Mouse (Mus musculus): ENCODE results near the gene Adgrv1. TPM values are rescaled to one million over a fixed set of nuclear protein-coding genes. Genes with fewer than 3 reads are reported as not detected.

Gene Adgrv1
- polyA plus RNA-seq, 1 experiment from 2014 or later: 35.7 TPM

DNA sequence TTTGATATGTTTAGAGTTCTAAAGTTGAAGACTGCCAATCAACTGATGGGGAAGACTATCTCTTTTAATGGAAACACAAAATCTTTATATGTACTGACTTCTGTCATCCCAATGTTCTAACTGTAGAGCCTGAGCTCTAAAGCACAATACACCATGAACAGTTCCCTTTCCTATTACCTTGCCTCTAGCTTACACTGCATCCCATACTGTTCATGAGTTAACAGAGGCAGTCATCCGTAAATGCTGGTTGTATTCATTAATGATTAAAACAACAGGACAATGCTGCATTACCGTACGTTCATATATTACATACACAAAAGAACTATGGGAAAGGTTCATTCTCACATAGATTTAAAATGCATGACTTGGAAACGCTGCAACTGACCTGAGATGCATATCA, 251.1 kb downstream of the Adgrv1 start:
- no peak for ATAC-seq (ENCODE audit: low FRiP score)

DNA sequence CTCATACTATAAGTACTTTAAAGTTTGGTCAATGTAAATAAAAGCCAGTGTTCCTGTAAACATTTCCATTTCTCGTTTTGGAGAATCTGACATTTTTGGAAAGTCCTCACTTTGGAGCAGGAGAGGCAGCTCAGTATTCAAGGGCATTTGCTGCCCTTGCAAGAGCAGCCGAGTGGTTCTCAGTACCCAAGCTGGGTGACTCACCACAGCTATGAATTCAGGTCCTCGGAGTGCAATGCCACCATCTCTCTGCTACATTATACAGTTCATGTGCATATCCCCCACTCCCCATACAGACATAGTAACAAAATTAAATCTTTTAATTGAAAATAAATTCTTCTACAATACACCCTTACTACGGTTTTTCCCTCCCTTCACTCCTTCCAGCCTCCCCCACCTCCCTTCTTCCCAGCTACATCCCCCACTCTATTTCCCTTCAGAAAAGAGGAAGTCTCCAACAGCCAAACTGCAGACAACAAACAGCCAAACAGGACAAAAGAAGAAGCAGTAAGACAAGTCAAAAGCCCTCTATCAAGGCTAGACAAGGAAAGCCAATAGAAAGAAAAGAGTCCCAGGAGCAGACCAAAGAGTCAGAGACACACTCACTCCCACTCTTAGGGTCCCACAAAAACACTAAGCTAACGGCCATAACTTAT, 262.0 kb downstream of the Adgrv1 start:
- no peak for ATAC-seq (ENCODE audit: low FRiP score)
- Histone ChIP-seq H3K27me3 (no peaks in the 10 kb centered on the region), H3K4me2 (replicated peaks) (no peak overlapping the region), H3K4me3 (no peak overlapping the region), H3K36me3 (peaks cover 4% of the 10 kb centered on the region; the same call in 1 of the 2 replicates), H3K9me3 (replicated peaks) (no peaks in the 10 kb centered on the region), H3K4me1 (no peaks in the 10 kb centered on the region), H3K27ac (no peak overlapping the region), H3K9ac (no peak overlapping the region)
- 87% methylated on average over 5 of the region's 5 CpGs for whole genome bisulfite sequencing

More for the DNA sequence above, 251.1 kb downstream of the Adgrv1 start:
- Histone ChIP-seq H3K4me3 (no peak overlapping the region), H3K9me3 (replicated peaks) (no peaks in the 10 kb centered on the region), H3K27me3 (no peaks in the 10 kb centered on the region), H3K9ac (no peak overlapping the region), H3K4me1 (no peaks in the 10 kb centered on the region), H3K27ac (no peak overlapping the region), H3K4me2 (replicated peaks) (no peak overlapping the region), H3K36me3 (0 out of 2 replicates have a peak, but pooled peaks cover 7% of the 10 kb centered on the region)
- 81% methylated on average over 4 of the region's 4 CpGs for WGBS

DNA sequence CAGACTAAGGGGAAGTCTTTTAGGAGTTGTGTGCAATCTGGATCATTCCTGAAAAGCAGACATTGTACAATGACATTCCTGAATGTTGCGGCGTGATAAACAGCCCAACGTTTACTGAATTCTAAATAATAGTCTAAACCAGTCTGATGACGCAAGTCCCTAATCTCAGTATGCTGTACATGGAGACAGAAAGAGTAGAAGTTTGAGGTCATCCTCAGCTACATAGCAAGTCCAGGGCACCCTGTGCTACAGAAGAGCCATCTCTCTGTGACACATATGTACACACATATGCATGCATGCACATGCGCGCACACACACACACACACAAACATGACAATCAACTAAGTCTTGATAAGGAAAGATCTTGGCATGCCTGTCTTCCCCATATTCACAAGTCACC, 262.8 kb downstream of the Adgrv1 start:
- Histone ChIP-seq H3K4me1 (no peaks in the 10 kb centered on the region), H3K36me3 (peaks cover 4% of the 10 kb centered on the region; the same call in 1 of the 2 replicates), H3K4me3 (no peak overlapping the region), H3K27ac (no peak overlapping the region), H3K27me3 (no peaks in the 10 kb centered on the region), H3K9me3 (replicated peaks) (no peaks in the 10 kb centered on the region), H3K9ac (no peak overlapping the region), H3K4me2 (replicated peaks) (no peak overlapping the region)
- no peak for ATAC-seq (ENCODE audit: low FRiP score)
- 94% methylated on average over 6 of the region's 6 CpGs for WGBS

DNA sequence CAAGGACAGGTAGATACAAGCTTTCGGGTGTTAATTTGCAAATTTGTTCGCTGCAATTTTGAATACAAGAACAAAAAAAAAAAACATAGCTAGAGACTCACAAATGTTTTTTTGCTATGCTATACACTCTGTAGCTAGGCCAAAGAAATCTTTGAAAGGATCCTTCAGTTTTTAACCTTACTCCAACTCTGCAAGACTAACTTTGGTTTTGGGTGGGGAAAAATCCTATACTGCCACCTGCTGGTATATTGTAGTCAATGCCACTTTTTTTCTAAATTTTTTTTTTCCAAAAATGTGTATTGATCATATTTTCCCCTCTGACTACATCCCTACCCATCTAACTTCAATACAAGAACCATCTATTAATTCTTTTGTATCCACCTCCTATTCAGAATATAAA, 263.4 kb downstream of the Adgrv1 start:
- Histone ChIP-seq H3K27ac (no peak overlapping the region), H3K4me3 (no peak overlapping the region), H3K27me3 (no peaks in the 10 kb centered on the region), H3K4me2 (replicated peaks) (no peak overlapping the region), H3K36me3 (peaks cover 4% of the 10 kb centered on the region; the same call in 1 of the 2 replicates), H3K4me1 (no peaks in the 10 kb centered on the region), H3K9me3 (replicated peaks) (no peaks in the 10 kb centered on the region), H3K9ac (no peak overlapping the region)
- 85% methylated on average over 2 of the region's 2 CpGs for WGBS
- no peak for ATAC-seq (ENCODE audit: low FRiP score)

DNA sequence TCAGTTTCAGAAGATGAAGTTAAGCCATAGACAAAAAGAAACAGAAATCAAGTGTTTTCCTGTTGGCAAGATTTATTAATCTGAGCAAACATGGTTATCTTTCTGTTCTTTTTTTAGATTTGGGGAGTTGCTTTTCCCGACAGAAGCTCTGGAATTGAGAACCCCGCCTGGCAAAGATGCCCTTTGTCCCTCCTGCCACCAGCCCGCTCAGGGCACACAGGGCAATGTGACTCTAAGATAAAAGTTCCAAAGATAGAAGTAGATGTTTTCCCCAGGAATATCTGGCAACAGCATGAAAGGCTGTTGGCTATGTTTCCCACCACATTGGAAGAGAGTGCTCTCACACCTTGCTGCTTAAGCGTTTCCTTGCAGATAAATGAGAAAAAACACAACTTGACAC, 264.0 kb downstream of the Adgrv1 start:
- WGBS: 85% methylated on average over 4 of the region's 4 CpGs
- H3K9ac ChIP-seq: no peak overlapping the region

DNA sequence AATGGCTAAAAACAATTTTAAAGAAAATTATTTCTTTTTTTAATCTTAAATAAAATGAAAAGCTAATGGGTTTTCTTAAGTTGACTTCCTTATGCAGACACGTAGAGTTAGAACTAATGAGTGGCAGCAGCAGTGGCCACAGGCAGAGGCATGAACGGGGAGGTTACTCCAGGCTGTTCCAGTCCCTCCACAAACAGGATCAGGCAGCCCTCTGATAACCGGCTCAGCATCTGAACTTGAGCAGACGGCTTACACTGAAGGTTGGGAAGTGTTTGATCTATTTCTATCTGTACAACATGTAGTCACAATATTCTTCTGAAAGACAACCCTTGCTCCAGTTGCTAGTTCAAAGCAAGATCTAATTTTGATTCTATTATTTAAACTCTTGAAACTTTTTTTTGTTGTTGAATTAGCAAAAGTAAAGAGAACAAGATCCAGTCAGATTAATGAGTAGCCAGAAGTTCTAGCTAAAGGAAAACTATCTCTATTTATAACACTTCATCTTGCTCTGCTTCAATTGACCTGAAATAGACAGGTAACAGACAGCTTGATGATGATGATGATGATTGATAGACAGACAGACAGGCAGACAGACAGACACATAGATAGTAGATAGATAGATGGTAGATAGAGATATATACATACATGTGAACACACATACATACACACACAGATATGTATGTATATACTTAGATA, 265.1 kb downstream of the Adgrv1 start:
- Histone ChIP-seq H3K9me3 (replicated peaks) (no peaks in the 10 kb centered on the region), H3K36me3 (peaks cover 4% of the 10 kb centered on the region; the same call in 1 of the 2 replicates), H3K9ac (no peak overlapping the region), H3K27ac (no peak overlapping the region), H3K4me3 (no peak overlapping the region), H3K4me1 (no peaks in the 10 kb centered on the region), H3K27me3 (no peaks in the 10 kb centered on the region), H3K4me2 (replicated peaks) (no peak overlapping the region)
- no peak for ATAC-seq (ENCODE audit: low FRiP score)
- 84% methylated on average over 4 of the region's 4 CpGs for WGBS

More for the DNA sequence above, 264.0 kb downstream of the Adgrv1 start:
- Histone ChIP-seq H3K27ac (no peak overlapping the region), H3K4me2 (replicated peaks) (no peak overlapping the region), H3K4me3 (no peak overlapping the region), H3K36me3 (peaks cover 4% of the 10 kb centered on the region; the same call in 1 of the 2 replicates), H3K9me3 (replicated peaks) (no peaks in the 10 kb centered on the region), H3K27me3 (no peaks in the 10 kb centered on the region), H3K4me1 (no peaks in the 10 kb centered on the region)
- ATAC-seq (ENCODE audit: low FRiP score): no peak

DNA sequence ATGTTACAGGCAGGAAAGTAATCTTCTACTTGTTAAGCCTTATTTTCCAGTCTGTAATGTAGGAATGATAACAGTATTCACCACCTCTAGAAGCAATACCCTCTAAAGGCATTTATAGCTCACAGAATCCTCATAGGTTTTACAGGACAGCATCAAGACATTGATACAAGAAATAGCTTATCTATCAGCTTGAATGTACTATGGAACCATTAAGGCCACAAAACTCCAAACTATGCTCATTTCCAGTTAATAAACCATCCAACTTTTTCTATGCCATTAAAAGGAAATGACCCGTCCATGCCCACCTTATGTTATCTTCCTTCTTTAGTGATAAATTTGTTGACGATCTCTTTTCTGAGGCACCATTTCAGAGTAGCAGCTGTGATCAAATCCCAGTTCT, 272.6 kb downstream of the Adgrv1 start:
- Histone ChIP-seq H3K9me3 (replicated peaks) (no peaks in the 10 kb centered on the region), H3K27me3 (no peaks in the 10 kb centered on the region), H3K4me1 (no peaks in the 10 kb centered on the region), H3K4me3 (no peak overlapping the region), H3K36me3 (no peaks in the 10 kb centered on the region), H3K27ac (no peak overlapping the region), H3K9ac (no peak overlapping the region), H3K4me2 (replicated peaks) (no peak overlapping the region)
- ATAC-seq (ENCODE audit: low FRiP score): no peak
- 92% methylated on average over 2 of the region's 2 CpGs for WGBS

DNA sequence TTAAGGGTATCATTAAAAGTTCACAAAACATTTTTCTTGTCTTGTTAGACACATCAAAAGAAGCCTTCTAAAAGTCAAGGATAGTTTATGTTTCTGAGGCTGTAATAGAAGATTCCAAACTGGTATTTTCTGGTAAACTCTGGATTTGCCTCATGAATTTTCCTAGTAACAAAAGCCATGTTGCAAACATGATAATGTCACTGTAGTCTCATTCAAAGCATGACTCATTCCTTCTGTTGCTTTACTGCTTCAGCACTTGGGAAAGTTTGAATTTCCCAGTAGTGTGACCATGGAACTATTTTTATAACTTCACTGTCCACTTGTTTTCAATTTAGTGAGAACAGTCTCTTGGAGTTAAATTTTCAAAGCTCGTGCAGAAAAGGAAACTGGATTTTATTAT, 274.2 kb downstream of the Adgrv1 start:
- Histone ChIP-seq H3K27me3 (no peaks in the 10 kb centered on the region), H3K4me3 (no peak overlapping the region), H3K4me2 (replicated peaks) (no peak overlapping the region), H3K9ac (no peak overlapping the region), H3K36me3 (no peaks in the 10 kb centered on the region), H3K4me1 (no peaks in the 10 kb centered on the region), H3K9me3 (replicated peaks) (no peaks in the 10 kb centered on the region), H3K27ac (no peak overlapping the region)
- ATAC-seq (ENCODE audit: low FRiP score): no peak
- 84% methylated on average over 1 of the region's 1 CpGs for WGBS

DNA sequence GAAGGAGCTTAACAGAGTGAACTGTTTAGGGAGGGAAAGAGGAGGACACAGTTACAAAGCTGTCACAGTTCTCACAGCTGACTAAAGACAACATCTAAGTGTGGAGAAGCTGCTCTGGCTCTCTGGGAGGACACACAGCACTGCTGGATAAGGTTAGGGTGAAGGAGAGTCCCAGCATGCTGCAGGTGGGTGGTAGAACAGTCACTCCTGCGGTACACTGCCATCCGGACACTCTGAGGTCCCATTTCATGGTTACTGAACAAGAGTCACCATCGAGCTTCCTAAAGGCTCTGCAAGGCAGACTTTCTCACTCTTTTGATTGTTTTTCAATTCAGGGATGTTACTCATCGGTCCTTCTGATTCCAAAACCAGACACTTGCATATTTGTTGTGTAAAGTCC, 274.6 kb downstream of the Adgrv1 start:
- WGBS: 91% methylated on average over 4 of the region's 4 CpGs
- Histone ChIP-seq H3K4me1 (no peaks in the 10 kb centered on the region), H3K27ac (no peak overlapping the region), H3K9me3 (replicated peaks) (no peaks in the 10 kb centered on the region), H3K4me2 (replicated peaks) (no peak overlapping the region), H3K4me3 (no peak overlapping the region), H3K9ac (no peak overlapping the region), H3K36me3 (no peaks in the 10 kb centered on the region), H3K27me3 (no peaks in the 10 kb centered on the region)
- no peak for ATAC-seq (ENCODE audit: low FRiP score)

DNA sequence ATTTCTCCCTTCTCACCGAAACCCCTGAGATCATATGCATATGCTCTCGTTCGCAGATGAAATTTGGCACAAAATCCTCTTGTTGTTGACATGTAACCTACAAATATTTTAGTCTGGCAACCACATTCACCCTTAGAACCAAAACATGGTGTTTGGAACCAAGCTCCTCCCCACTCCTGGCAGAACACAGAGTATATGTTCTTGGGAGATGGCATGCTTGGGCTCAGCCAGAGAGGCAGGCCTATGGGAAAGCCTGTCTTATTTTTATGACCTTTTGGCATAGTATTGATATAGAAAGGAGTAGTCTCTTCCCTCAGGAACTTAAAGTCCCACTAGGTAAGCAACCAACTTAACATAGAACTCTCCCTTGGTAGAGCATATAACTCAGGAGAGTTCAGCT, 275.7 kb downstream of the Adgrv1 start:
- H3K4me3 ChIP-seq: no peak overlapping the region
- H3K9me3 ChIP-seq (replicated peaks): no peaks in the 10 kb centered on the region
- no peak overlapping the region for H3K9ac ChIP-seq
- H3K36me3 ChIP-seq: no peaks in the 10 kb centered on the region
- ATAC-seq (ENCODE audit: low FRiP score): no peak
- H3K27ac ChIP-seq: no peak overlapping the region
- H3K27me3 ChIP-seq: no peaks in the 10 kb centered on the region
- H3K4me1 ChIP-seq: no peaks in the 10 kb centered on the region
- WGBS: 94% methylated on average over 3 of the region's 3 CpGs
- H3K4me2 ChIP-seq (replicated peaks): no peak overlapping the region

DNA sequence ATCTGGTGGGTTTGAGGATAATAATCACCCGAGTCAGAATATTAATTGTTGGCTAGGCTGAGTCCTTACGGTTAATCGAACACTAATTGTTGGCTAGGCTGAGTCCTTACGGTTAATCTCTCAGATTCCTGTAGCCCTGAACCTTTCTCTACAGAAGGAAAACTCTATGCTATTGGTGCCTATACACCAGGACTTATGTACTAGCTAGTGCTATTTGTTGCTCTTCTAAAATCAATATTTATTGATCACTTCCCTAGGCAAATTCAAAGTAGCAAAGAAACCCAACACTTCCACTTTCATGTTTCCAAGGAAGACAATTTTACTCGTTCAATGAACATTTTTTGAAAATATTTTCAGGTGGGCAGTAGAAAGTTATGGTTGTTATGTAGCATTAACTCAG, 278.4 kb downstream of the Adgrv1 start:
- ATAC-seq (ENCODE audit: low FRiP score): no peak
- Histone ChIP-seq H3K27ac (no peak overlapping the region), H3K4me1 (no peaks in the 10 kb centered on the region), H3K27me3 (no peaks in the 10 kb centered on the region), H3K9ac (no peak overlapping the region), H3K9me3 (replicated peaks) (no peaks in the 10 kb centered on the region), H3K36me3 (no peaks in the 10 kb centered on the region), H3K4me2 (replicated peaks) (no peak overlapping the region), H3K4me3 (no peak overlapping the region)
- WGBS: 89% methylated on average over 5 of the region's 5 CpGs

DNA sequence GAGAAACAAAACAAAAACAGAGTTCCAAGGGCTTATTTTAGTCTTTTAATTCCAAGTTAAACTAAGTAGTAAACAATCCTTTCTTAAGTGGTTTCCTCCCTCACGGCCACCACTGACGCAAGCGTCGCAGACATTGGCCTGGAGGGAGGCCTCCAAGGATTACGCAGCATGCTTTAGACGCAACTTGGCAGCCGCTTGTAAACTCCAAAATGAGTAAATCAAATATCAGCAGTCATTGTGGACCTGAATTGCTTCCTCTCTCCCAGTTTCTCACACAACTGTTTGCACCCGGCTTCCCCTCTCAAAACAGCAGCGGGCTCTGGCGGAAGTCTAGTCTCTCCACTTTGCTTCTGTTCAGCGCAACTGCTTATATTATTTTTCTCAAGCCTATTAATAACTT, 280.7 kb downstream of the Adgrv1 start:
- Histone ChIP-seq H3K4me3 (no peak overlapping the region), H3K9me3 (replicated peaks) (no peaks in the 10 kb centered on the region), H3K27ac (no peak overlapping the region), H3K4me1 (no peaks in the 10 kb centered on the region), H3K36me3 (peaks cover 3% of the 10 kb centered on the region), H3K27me3 (no peaks in the 10 kb centered on the region), H3K9ac (no peak overlapping the region), H3K4me2 (replicated peaks) (no peak overlapping the region)
- no peak for ATAC-seq (ENCODE audit: low FRiP score)
- WGBS: 83% methylated on average over 11 of the region's 11 CpGs

Measured in hindbrain, embryonic 12.5 days (tissue).